Mouse (Mus musculus) liver, adult 2 months (tissue): ENCODE measurements at regions not wholly inside any gene's neighbourhood (a gene's known extent, or its start where the extent isn't known, plus 50 kb on each side); places are given as distances from the start of the nearest gene placed in this dataset.

Experiments
- CTCF ChIP-seq: fragments of 200-500 bp; IDR thresholded peaks from 2 replicates; pipeline ENCODE4 v1.5.1; 2011; ENCODE audit warnings: low read depth, low read length, control low read depth
- POLR2A ChIP-seq: fragments of 200-500 bp; IDR thresholded peaks from 2 replicates; pipeline ENCODE4 v1.6.1; 2011; ENCODE audit warnings: low read length, control low read depth; ENCODE audit not compliant: insufficient read depth; ENCODE audit errors: extremely low read depth

DNA sequence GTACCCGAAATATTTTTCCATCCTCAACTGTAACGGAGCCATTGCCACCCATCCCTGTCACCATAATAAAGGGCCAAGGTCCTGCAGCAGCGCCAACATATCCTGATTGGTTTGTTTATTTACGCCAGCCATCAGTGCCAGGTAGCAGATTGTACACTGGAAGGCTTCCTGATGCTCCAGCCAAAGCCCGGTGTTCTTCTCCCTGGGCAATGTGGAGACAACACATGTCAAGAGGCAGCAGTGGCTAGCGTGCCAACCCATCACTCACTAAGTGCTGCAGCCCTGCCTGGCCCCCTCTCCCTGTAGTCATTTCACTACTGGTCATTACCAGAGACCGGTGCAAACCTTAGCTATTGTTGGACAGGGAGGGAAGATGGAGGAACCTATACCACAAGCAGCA lies 393.8 kb upstream of the Hnrnpa3 start:
- no peak for TF ChIP-seq CTCF
- no peak for TF ChIP-seq POLR2A
